Mouse (Mus musculus): Measurements from ENCODE around the gene Ddx39.

Gene Ddx39

DNA sequence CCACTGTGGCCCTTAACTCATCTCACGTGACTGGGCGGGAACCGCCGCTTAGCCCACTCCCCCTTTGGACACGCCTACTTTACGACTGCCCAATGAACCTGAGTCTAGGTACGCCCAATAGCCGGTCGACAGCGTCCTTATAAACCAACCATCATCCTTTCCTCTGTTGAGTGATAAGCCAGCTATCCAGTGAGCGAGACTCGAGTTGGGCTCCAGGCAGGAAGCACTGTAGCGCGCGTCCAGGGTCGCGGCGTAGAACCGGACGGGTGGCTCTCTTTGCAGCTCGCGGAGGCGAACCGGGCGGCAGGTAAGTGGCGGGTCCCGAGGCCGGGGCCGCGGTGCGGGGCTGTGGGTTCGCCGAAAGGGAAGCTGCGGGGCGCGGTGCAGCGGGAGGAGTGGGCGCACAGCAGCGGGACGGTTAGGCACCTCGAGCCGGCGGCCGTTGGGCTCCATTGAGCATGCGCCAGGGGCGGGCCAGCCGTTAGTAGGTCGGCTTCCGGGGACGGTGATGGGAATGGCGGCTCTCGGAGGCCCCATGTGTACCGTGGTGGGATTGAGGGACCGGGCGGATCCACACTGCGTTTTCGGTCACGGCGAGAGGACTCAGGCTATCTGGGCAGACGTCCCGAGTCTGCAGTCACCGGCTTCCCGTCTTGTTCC is at the start of gene Ddx39:
Gene Ddx39 (plus strand): TSS at position 147 of the 660 bp plus-strand sequence.
- peak; percentile 98 to 99 for DNase-seq (ENCODE audit: inconsistent age in 2 of 2, low spot score in 1 of 2)

DNA sequence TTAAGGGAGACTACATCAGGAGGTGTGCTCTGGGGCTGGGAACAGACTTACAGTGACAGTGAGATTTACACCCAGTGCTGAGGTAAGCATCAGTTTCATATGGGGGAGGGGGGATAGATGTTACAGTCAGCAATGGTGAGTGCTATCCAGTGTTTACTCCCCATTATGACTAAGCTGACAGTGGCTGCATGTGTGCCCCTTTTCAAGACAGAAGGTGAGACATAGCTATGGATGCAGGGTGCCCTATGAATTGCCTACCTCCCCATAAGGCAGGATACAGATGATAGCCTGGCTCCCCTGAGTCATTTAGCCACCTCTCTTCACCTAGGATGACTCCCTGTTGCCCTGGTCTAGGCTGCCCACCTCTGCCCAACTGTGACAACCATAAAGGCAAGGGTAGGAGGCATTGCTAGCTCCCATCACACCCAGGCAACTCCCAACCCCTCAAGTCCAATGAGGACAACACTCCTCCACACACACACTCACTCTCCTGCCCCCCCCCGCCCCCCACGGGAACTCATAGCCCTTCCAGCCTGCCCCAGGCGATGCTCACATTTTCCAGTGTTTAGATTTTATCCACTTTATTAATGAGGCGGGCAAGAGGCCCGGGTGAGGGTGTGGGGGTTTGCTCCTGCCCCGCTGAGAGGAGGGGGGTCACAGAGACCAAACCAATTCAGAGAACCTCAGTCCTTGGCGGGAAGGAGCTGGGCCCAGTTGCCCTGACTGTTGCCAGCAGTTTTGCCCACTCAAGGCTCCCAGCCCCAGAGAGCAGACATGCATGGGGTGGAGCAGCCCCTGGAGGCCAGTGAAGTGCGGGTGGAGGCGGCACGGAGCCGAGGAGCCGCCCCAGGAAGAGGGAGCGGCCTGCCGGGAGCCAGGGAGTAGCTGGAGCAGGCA is 48.8 kb upstream of the Ddx39 start, which contains the start of gene Ptger1:
Gene Ptger1 (plus strand): TSS at position 710 of the 897 bp plus-strand sequence.
- DNase-seq (ENCODE audit: inconsistent age in 2 of 2, low spot score in 1 of 2) = peak; percentile 54 to 79

DNA sequence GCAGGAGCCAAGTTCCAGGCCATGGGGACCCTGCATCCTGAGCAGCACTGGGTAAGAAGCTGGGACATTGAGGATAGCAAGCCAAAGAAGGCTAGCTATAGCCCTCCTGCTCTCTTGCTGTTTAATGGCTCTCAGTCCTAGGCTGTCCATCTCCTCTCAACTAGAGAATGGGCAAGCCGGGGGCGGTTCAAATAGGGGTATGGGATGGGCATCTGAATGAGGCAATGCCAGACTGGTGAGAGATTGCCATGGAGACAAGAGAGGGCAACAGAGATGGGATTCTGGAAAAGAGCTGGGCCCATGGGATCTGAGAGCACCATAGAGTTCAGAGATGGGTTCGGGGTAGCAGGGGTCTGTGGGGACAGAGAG is 48.1 kb upstream of the Ddx39 start:
- no peak for DNase-seq (ENCODE audit: inconsistent age in 2 of 2, low spot score in 1 of 2)

DNA sequence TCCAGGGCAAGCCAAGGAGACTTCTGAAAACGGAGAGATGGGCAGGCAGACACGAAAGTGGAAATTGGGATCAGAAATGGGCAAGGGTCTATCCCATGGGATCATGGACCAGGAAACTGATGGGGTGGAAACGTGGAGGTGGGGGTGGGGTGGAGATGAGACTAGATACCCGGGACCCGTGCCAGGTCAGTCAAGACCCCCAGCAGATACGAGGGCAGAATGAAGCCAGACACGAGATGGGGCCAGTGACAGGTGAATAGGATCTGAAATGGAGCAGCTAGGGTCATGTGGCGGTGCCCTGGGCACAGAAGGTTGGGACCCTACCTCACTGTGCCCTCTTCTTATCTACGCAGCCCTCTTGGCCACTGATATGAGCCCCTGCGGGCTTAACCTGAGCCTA is 47.5 kb upstream of the Ddx39 start:
- no peak for DNase-seq (ENCODE audit: inconsistent age in 2 of 2, low spot score in 1 of 2)

DNA sequence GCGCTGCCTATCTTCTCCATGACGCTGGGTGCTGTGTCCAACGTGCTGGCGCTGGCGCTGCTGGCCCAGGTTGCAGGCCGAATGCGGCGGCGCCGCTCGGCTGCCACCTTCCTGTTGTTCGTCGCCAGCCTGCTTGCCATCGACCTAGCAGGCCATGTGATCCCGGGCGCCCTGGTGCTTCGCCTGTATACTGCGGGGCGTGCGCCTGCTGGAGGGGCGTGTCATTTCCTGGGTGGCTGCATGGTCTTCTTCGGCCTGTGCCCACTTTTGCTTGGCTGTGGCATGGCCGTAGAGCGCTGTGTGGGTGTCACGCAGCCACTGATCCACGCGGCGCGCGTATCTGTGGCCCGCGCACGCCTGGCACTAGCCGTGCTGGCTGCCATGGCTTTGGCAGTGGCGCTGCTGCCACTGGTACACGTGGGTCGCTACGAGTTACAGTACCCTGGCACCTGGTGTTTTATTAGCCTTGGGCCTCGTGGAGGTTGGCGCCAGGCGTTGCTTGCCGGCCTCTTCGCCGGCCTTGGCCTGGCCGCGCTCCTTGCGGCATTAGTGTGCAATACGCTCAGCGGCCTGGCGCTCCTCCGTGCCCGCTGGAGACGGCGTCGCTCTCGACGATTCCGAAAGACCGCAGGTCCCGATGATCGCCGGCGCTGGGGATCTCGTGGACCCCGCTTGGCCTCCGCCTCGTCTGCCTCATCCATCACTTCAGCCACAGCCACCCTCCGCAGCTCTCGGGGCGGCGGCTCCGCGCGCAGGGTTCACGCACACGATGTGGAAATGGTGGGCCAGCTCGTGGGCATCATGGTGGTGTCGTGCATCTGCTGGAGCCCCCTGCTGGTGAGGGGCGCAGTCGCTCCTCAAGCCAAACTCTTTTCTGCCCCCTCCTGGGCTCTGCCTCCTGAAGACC is 46.7 kb upstream of the Ddx39 start:
- DNase-seq (ENCODE audit: inconsistent age in 2 of 2, low spot score in 1 of 2) = peak; percentile 71 to 85

DNA sequence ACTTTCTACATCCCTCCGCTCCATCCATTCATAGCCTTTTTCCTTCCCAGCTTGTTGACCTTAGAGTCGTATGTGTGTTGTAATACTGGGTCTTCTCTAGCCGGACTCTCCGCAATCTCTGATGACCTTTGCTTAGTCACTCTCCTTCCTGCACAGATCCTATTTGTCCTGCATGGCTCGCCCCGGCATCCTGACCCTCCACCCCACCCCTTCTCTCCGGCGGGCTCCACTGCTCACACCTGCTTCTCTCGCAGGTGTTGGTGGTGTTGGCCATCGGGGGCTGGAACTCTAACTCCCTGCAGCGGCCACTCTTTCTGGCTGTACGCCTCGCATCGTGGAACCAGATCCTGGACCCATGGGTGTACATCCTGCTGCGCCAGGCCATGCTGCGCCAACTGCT is 46.0 kb upstream of the Ddx39 start:
- DNase-seq (ENCODE audit: inconsistent age in 2 of 2, low spot score in 1 of 2) = no peak

DNA sequence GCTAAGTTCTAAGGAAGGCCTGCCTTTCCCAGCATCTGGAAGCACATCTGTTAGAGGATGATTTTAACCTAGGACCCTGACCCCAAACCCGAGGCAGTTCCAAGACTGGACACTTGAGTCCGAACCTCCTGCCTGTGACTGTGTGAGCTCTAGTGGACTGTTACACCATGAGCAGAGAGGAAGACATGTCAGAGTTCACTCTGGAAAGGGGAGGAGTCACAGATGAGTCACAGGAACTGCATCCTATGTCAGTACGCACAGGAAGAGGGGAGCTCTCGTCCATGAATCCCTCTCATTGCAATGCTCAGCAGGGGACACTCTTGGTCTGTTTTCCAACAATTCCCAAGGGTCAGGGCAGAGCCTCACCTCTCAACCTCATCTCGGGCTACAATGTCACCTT is 42.0 kb upstream of the Ddx39 start:
- DNase-seq (ENCODE audit: inconsistent age in 2 of 2, low spot score in 1 of 2) = peak in 1 of 2 experiments; percentile 30

DNA sequence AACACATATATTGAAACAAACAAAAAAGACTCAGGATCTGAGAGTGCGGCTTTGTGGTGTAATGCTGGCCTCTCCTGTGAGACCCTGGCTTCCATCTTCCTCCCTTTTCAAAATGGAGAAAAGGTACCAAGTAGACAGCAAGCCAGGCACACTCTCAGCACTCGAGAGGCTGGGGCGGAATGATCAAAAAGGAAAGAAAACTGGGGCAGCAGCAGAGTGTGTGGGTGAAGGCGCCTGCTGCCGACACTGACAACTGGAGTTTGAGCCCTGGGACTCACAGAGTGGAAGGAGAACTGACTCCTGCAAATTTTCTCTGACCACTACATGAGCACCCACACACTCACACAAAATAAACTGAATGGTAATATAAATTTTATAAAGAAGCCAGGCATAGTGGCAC is 40.5 kb upstream of the Ddx39 start:
- DNase-seq (ENCODE audit: inconsistent age in 2 of 2, low spot score in 1 of 2) = no peak

DNA sequence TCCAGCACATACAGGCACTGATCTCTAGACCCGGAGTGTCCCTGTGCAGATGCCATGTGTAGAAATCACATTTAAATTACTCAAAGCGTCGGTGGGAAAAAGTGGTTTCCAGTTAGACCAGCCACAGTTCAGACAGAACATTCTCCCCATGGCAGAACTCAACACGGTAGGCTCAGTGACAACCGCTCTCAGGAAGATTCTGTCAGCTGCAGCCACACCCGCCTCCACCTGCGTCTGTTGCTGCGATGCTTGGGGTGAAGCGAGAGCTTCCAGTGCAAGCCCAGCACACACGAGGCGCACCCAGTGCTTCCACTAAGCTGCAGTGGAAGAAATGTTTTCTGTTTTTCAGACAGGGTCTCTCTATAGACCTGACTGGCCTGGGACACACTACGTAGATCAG is 35.1 kb upstream of the Ddx39 start:
- no peak for DNase-seq (ENCODE audit: inconsistent age in 2 of 2, low spot score in 1 of 2)

DNA sequence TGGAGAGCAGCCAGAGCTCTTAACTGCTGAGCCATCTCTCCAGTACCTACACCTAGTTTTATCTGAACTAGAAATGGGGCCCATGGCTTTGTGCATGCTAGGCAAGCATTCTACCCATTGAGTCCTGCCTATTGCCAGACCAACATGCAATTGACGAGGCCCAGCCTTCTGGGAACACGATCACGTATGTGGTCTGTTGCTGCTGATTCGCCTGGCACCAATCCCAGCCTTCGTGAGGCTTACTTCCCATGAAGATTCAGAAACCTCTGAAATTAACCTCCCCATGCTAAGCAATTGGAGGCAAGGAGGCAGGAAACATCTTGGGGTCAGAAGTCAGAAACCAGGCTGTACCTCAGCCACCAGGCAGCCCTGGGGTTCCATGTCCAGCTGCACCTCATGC is 34.4 kb upstream of the Ddx39 start:
- no peak for DNase-seq (ENCODE audit: inconsistent age in 2 of 2, low spot score in 1 of 2)

DNA sequence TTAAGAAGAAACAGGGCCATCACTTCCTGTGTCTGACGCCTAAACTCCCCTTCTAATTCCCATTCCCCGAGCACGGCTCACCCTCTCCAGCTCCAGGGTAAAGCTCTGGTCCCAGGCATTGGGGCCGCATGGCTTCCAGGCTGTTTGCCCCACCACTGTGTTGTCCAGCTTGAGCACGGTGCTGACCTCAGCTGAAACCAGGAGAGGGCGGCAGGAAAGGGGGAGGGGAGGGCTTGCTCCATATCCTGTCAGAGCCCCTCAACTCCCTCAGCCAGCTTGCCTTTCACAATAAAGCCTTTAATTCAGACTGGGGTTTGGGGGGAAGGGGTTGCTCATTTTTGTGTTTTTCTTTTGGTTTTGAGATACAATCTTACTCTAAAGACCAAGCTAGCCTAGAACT is 33.9 kb upstream of the Ddx39 start:
- DNase-seq (ENCODE audit: inconsistent age in 2 of 2, low spot score in 1 of 2) = peak in 1 of 2 experiments; percentile 33

DNA sequence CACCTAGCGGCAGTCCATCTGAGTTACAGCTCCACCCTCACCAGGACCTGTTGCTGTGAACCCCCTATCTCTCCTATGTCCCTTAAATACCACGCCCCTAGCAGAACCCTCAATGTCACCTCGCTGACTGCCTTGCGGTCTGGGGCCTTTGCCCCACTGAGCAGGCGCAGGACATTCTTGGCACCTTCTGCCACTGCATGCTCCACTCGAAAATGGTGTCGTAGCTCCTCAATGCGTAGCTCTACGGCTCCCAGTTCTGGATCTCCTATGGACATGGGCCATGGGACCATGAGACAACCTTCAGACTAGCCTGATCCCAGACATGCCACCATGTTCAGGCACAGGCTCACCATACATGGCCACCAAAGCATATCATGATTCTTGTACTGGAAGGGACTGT is 30.5 kb upstream of the Ddx39 start:
- peak in 1 of 2 experiments; percentile 52 for DNase-seq (ENCODE audit: inconsistent age in 2 of 2, low spot score in 1 of 2)

DNA sequence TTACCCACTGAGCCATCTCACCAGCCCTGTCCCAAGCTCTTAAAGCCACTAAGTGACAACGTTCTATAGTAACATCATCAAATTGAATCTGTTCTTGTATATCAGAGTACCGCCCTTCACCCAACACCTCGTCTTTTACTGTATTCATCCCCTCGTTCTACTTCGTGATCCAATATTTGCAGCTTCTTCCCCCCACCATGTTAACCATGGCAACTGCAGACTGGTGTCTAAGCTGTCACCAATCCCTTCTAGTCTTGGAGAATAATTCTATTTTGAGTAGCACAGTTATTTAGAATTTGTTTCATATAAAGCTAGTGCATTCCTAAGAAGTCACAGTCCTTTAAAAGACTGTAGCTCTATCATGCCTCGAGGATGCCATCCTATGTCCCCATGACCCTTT is 25.7 kb upstream of the Ddx39 start:
- no peak for DNase-seq (ENCODE audit: inconsistent age in 2 of 2, low spot score in 1 of 2)

DNA sequence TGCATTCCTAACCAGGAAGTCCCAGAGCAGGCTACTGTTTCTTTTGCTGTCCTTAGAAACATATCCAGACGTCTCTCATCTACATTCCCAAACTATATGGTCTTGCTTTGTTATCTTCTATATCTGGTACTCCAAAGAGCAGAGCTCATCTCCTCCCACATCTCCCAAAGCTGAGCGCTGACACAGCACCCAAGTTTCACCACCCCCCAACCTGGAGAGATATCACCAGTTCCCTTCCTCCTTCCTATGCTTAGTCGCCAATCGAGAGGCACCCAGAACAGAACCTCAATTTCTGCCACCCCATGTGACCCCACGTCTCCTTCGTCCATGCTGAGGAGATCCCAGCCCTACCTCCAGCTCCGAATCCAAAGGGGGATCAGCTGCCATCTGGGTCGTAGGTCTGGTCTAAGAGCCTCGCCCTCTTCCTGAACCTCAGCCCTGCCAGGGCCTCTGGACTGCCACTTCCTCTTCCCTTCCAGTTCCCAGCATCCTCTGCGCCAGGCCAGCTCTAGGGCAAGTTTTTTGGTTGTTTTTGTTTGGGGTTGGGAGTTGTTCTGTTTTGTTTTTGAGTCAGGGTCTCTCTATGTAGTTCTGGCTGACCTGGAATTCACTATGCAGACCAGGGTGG is 21.3 kb upstream of the Ddx39 start:
- peak in 1 of 2 experiments; percentile 64 for DNase-seq (ENCODE audit: inconsistent age in 2 of 2, low spot score in 1 of 2)

DNA sequence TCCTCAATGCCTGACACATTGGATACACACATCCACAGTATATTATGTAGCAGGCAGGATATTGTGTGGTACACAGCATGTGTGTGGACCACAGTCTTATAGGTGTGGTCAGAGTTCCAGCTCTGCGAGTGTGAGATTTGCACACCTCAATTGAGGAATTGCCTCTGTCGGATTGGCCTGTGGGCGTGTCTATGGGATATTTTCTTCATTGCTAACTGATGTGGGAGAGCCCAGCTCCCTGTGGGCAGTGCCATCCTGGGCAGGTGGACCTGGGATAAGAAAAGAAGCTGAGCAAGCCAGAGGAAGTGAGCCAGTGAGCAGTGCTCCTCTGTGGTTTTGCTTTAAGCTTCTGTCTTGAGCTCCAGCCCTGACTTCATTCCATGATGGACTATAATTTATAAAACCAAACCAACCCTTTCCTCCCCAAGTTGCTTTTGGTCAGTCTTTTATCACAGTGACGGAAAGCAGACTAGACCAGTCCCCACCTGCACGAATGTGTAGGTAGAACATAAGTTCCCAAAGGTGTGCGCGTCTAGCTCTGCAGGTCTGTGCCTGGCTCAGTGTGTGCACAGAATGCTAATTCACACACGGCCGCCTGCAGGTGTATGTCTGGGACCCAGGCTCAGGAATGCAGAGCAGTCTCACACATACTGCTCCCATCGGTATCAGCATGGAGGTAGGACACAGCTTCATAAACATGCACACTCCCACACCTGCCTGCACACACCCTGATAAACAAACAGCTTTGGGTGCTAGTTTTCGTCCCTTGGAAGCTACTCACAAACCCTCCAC is 20.4 kb upstream of the Ddx39 start:
- DNase-seq (ENCODE audit: inconsistent age in 2 of 2, low spot score in 1 of 2) = no peak

DNA sequence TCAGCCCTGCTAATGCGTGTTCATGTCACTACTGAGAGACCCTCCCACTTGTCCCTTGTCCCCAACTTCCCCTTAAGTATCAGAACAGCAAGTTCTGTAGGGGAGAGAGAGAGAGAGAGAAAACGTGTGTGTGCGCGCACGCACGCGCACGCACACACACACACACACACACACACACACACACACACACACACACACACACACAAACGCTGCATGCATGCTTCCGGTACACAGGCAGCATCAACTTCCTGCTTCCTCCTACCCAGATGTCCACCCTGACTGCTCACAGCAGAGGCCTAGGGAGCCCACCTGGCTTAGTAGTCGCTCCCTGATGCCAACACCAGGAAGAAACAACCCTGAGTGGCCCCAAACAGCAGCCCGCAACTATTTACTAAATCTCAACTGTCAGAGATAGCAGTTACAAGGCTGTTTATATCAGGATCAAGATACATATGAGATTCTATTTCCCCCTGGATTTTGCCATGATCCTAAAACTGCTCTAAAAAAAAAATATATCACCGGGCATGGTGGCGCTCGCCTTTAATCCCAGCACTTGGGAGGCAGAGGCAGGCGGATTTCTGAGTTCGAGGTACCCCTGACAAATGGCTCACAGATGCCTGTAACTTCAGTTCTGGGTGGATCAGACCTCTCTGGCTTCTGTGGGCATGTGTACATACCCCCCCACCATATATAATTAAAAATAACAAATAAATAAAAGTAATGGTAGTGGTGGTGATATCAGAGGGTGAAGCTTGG is 19.4 kb upstream of the Ddx39 start:
- no peak for DNase-seq (ENCODE audit: inconsistent age in 2 of 2, low spot score in 1 of 2)

DNA sequence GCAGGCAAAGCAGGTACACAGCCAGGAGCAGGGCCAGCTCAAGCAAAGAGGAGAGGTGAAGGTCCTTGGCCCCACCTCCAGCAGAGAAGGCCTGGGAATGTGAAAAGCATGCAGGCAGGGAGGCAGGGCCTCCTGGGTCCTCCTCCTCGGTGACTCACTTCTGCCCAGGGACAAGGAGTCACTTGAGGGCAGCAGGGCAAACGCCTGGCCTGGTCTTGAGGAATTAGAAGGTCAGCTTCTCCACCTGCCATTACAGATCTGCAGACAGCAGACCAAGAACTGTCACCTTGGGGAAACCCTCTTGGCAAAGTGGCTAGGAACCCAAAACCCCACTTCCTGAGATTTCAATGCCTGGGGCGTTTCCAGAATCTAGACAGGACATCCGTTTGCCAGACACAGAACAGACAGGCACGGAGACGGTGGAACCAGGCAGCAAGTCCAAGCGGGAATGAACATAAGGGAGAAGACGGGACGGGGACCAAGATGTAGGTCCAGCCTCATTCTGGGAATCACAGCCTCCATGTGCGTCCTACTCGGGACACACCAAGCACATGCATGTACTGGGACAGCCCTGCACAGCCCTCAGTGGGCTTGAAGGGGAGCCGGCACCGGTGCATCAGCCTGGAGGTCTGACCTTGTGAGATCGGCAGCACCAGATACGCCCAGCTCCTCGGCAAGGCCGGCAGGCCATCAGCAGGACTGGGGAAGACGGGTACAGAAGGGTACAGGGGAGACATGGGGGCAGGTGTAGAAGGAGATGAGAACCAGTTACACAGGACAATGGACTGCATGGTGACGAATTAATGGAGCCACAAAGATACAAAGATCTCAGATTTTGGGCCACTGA is 17.4 kb upstream of the Ddx39 start:
- peak; percentile 90 to 95 for DNase-seq (ENCODE audit: inconsistent age in 2 of 2, low spot score in 1 of 2)

DNA sequence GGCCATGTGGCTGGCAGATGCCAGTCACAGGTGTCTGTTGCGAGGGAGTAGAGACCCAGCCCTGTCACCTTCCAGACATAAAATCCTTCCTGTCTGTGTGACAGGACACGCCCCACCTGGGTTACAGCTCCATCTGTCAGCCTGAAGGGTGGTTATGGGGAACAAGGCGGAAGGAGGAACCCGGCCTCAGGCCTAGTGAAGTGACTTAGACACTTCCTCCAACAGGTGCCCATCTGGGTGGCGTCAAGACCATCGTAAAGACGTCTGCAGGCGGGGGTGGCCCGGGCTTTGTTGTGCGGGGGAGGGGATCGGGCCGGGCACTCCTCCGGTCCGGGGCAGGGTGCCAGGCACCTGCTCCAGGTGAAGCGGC is 16.7 kb upstream of the Ddx39 start:
- peak; percentile 59 to 84 for DNase-seq (ENCODE audit: inconsistent age in 2 of 2, low spot score in 1 of 2)
